Mouse (Mus musculus) natural killer cell, adult 2 months (primary cell): ENCODE measurements around the gene Ccdc15.
"Not testable (repeated sequence)": the region's sequence is repeated elsewhere in the genome, so short reads cannot be mapped to it uniquely, and the experiment has no call there.

ENCODE experiments used
- DNase-seq, 2 experiments: peaks; one replicate each; pipeline ENCODE4 v3.0.0; 2022; ENCODE audit warnings: low spot score in 2 of 2

The Ccdc15 gene

DNA sequence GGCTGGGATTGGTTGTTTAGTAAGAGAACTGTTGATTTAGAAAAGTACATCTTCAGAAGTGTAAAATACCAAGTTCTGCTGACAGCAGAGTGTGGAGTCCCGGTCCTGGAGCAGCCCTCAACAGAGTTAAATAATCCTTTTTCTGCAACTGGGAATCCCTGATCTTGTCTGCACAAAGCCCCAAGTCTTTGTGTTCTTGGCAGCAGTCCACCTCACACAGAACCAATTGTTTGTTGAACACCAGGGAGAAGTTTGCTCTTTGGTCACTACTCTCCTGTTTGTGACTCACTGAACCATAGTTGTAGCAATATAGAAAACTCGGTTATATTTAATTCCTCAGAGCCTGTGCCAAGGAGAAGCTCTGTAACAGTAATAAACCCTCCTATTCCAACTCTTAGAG lies 3.0 kb upstream of the Ccdc15 start:
- no peak for DNase-seq

DNA sequence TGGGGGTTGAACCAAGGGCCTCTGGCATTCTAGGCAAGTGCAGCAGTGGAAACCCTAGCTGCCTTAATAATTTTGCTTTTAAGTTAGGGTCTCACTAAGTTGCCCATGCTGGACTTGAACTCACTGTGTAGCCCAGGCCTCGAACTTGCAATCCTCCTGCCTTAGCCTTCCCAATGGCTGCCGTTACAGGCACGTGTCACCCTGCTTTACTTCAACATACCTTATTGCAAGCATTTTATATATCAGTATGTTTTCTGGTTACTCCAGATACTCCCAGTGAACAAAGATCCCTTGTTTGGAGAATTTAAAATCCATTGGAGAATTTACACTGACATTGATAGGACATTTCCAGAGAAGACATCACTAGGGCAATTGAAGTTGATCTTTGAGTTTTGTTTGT lies 818 bp upstream of the Ccdc15 start:
- DNase-seq, result no peak

DNA sequence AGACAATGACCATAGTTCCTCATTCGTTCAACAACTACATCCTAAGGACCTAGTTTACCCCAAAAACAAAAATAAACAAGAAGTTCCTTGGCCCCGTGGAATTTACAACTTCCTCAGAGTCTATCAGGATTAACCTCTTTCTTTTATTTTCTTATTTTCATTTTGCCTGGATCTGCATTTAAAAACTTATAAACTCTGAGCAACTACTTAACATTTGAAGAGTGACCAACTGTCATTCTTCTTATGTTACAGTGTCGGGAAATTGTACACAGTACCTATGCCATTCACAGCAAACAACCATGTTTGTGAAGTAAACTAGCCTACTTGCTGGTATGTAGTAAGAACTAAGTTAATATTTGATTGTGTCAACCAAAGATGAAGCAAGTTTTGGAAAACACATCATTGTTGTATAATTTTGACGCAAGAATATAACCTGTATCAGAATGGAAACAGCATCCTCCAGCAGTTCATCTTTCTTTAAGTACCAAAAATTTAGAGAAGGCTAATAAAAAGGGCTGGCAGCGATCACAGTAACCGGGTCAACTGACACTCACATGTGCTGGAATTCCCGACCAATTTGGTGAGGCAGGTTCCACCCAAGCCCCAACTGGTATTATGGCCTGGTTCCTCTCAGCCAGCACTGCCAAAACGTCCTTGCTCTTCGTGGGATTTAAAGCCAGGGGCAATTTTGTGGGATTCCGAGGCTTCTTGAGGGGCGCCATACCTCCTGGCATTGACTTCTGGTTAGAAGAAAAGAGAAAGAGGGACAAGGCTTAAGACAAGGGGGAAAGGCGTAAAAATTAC lies 846 bp downstream of the Ccdc15 start:
- no peak for DNase-seq

DNA sequence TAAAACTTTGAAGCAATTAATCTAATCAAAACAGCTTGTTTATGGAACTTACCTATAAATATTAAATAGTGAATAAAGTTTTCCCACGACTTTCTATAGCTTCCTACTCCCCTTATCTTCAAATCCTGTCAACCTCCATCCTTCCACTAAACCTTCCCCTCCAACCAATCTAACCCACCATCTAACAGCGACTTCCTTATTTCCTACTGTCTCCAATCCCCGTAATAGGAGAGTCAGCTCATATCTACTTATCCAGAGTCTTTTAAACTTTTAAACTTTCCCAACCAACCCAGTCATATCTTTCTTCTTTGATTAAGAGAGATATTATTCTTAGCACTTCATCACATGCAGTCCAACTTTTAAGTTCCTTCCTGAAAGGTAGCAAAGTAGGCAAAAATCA lies 2.8 kb downstream of the Ccdc15 start:
- DNase-seq, result no peak

DNA sequence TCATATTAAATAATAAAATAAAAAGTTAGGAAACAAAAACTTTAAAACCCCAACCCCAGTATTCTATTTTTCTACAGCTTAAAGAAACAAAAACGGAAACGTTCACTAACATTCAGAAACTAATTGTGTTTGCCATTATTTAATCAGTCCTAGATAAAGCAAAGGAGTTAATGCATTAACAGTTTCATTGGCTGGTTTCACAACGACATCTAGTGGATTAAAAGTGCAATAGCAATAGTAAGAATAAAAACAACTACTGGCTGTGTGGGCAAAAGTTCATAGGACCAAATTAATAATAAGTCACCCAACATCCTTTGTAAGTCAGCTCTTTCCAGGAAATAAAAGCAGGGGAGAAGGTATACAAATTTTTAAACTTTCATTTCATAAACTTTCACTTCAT lies 18.8 kb downstream of the Ccdc15 start:
- DNase-seq, result no peak

DNA sequence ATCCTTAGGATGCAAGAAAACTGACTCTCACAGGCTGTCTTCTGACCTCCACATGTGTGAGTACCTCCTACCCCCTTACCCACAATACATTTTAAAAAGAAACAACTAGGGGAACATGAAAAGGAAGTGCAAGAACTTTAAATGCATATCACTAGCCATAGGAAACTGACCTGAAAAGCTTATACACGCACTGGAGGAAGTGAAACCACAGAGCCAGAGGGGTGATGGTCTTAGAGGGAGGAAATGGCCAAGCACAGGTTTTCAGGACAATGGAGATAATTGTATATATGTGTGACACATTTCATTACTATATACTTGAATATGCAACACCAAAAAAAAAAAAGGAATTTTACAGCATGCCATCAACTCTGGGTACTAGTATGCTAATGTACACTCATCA lies 46.5 kb downstream of the Ccdc15 start:
- DNase-seq, result no peak

DNA sequence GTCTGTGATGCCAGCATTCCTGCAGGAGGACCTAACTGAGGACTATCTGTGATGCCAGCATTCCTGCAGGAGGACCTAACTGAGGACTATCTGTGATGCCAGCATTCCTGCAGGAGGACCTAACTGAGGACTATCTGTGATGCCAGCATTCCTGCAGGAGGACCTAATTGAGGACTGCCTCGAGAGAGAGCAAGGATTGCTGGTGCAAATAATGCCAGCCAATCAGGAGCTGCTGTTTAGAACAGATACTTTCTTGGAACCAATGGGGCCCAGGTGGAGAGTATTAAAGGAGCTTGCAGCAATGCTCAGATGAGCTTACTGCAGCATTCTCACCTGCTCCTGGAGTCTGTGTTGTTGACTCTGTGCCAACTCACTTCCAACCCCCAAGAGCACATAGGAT lies 47.7 kb downstream of the Ccdc15 start:
- not testable (repeated sequence) for DNase-seq

DNA sequence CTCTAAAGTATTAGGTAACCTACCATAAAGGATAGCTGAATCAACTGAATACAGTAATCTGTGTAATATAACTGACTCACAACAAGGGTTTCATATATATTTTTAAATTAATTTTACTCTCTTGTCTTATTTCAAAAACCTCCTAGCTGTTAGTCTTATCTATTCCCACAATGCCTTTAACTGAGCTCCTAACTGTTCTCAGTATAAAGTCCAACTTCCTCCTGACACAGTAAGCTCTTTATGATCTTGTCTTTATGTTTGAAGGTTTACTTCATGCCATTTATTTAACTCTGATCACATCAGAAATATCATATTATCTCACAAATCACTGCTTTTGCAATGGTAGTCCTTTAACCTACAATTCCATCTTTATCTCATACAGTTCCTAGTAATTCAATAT lies 52.6 kb downstream of the Ccdc15 start:
- no peak for DNase-seq

DNA sequence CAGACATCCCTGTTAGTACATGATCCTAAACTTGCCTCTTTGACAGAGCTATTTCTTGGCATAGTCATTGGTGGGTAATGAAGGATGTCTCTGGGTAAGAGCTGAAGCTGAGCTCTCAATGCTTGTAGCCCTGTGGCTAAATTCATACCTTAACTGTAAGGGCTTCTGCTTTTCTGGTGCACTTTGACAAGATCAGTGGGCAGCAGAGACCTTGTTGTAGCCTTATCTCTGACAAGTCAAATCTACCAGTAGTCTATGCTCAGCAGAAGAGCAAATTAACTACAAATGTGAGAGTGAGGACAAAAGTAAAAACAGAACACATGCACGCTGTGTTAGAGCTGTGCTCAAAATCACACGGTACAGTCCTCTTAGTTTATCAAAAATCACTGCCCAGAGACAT lies 81.6 kb downstream of the Ccdc15 start:
- no peak for DNase-seq

DNA sequence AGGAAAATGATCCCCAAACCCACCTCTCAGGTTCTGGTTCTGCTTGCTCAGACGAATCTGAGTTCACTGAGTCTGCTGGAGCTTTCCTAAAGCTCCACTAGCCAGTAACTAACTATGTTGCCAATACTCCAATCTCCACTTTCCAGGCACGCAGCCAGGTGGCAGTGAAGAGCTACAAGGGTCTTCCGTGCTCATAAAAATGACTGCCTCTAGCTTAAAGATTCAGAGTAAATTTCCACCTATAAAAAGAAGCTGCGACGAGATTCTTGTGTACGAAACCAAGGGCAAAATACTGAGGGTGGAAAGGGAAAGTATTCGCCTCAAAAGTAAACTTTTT lies 92.4 kb downstream of the Ccdc15 start:
- peak; percentile 13 to 55 for DNase-seq

DNA sequence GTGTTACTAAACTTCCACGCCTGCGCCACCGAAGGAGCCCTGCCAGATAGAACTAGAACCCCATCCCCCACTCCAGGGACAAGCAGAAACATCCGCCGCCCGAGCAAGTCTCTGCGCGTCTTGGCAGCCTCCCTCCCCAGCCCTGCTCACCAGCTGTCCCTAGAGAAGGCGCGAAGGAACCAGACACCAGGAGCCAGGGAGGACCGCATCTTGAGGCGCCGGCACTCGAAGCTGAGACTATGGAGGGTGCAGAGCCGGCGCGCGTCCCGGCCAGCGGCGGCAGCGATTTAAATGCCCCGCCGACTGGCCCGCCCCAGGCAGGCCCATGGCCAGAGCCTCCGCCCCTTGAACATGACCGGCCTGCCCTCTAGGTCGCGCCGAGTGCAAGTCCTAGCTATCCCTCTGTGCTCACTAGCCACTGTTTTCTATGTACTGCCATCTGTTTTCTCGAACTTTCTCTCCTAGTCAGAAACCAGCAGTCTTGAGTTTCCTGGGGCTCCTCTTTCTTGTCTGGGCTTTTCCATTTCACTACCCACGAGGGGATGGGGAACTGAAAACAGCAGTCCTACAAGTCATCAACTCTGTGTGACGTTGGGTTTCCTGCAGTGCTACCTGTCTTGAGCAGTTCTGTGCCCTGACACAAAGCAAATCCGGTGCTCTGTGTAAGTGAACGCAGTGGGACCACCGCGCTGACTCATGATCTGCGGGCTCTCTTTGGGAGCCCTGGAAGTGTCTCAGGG lies 92.9 kb downstream of the Ccdc15 start, which contains the start of gene Slc37a2:
Slc37a2 (minus strand) TSS at position 590 of the 740 bp plus-strand sequence.
- peak; percentile 39 to 69 for DNase-seq

DNA sequence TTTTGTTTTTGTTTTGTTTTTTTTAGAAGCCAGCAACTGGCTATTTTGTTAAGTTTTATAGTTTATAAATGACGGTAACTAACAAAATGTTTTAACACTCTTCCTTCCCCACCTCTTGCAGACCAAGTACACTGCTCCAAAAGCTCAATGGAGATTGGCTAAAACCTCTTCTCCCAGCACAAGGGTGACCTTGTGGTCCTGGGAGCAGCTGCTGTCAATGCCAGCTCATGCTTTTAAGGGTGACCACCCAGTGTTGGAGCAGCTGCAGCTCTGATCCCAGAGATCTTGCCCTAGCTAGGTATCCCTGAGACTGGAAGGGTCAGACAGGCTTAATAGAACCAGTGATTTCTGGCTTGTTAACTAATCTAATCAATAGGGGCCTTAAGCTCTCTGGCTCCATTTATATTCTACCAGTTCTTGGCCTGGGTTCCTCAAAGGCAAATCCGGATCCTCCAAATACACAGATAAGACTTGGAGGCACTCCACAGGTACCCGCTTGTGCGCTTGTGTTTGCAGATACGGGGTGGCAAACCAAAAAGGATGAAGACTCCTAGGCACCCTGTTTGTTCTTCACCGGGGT lies 93.6 kb downstream of the Ccdc15 start:
- no peak for DNase-seq

DNA sequence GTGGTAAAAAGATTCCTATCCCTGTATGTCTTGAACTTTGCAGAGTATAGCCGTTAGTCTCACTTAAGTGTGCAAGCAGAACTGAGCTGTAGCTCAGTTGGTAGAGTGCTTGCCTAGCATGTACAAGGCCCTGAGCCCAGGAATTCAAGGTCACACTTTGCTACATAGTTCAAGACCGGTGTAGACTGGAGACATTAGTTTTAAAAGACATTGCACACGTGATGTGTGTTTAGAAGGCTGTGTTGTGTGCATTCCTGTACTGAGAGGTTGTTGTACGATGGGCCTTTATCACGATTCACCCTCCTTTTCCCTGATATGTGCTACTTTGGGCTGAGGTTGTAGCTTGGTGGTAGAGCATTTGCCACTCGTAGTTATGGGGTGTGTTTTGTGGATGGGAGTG lies 97.6 kb downstream of the Ccdc15 start:
- DNase-seq, result no peak

DNA sequence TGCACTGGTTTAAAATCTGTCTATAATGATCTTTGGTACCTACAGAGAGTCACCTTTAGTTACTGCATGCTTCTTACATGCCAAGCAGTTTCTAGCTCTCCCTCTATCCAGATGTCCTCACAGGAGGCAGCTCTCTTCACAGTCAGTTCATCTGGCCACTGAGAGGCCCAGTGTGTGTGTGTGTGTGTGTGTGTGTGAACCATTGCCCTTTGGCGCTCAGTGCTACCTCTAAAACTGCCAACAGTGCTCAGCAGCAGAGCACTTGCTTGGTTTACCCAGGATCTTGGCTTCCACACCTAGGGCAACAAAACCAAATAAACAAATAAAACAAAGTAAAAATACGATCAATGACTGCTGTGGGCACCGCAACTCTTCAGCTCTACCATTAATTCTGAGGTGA lies 98.3 kb downstream of the Ccdc15 start:
- DNase-seq, result no peak

DNA sequence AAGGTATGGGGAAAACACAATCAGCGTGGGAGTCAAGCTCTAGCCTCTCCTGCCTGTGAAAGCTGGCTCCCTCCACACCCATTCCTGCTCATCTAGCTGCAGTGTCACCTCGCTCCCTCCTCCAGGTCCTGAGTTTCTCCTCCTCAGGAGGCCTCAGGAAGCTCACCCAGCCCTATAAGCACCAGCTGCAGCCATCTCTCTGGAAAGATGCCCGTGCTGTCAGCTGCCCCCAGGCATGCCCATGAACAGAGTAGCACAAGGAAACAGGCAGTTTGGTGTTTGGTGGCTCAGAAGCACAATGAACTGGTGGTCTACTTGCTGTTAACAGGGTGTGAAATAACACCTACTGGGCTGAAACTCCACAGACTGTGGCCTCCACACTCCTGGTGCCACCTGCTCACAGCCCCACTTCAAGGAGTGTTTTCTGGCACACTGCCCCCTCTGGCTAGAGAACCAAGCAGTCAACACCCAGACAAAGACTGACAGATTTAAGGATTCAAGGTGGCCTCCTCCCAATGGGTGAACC lies 99.8 kb downstream of the Ccdc15 start:
- no peak for DNase-seq

DNA sequence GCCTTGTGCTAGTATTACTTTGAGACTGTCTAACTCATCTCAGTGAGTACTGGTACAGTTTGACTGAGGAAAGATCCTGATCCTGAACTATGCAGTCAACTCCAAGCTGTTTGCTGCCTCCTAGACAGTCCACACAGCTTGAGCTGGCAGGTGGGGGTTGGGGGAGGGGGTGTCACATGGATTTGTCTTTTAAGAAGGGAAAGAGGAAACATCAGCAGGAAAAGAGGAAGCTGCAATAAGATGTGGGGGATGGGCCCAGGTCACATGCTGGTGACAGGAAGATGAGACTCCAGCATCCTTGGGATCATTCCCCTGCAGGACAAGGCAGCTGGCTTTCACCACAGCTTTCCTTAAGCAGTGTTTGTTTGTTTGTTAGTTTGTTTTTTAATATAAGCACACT lies 100.8 kb downstream of the Ccdc15 start:
- DNase-seq, result peak in 1 of 2 experiments; percentile 24

DNA sequence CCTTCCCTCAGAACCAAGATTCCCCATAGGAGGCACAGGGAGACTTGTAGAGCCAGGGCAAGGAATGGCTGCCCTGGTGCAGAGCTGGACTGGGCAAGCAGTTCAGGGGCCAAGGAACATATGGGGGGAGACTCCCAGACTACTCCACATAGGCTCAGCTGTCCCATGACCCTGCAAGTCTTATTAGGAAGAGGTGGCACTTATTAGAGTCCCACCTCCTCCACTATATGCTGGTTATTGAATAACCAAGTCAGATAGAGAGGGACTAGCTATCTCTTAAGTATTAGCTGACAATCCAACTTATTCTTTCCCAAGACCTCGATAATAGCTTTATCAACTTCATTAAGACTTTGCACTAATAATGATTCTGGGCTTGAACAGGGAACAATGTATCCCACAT lies 102.4 kb downstream of the Ccdc15 start:
- no peak for DNase-seq

DNA sequence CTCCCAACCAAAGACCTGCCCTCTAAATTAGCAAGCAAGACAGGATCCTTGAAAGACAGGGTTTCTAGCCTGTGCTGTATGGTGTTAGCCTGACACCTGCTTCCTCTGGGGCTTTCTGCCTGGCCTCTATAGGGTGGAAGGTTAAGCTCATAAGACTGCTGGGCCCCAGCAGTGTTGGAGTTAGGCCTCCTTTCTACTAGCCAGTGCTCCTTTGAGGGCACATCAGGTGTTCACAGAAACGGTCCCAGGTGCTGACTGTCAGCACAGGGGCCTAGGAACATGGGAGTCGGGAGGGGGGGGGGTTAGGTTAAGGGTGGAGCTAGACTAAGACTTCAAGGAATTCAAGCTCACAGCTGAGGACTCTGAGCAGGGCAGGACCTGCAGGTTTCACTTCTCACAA lies 102.8 kb downstream of the Ccdc15 start:
- DNase-seq, result no peak

DNA sequence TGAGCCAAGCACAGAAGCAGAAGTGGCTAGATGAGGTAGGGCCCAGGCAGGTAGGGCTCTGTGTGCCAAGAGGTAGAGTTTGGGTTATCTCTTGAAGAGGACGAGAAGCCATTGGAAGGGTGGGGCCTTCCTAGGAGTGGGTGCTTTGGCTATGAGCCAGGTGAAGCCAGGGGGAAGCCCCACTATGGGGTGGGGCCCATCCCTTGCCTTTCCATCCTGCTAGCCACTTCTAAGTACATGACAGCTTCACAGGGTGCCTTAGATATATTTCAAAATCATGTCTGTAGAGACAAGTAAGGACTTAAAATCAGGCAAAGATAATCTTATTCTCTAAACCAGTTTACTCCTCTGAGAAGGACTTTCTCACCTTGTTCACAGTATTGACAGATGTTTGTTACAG lies 103.6 kb downstream of the Ccdc15 start:
- DNase-seq, result no peak

DNA sequence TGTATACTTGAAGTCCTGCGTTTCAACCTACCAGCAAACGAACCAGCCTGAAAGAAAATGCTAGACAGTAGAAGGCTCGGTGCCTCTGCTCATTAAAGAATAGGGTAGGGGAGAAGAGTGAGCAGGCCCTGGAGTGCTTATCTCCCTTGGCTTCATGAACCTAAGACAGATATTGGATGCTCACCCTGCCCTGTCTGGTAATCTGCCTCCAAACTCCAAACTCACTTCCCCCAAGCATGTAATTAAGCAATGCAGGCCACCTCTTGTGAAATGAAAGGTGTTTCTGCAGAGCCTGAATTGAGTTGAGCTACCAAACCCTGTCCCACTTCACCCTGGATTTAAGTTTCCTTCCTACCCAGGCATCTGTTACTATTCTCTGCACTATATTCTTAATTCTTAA lies 105.5 kb downstream of the Ccdc15 start:
- no peak for DNase-seq

DNA sequence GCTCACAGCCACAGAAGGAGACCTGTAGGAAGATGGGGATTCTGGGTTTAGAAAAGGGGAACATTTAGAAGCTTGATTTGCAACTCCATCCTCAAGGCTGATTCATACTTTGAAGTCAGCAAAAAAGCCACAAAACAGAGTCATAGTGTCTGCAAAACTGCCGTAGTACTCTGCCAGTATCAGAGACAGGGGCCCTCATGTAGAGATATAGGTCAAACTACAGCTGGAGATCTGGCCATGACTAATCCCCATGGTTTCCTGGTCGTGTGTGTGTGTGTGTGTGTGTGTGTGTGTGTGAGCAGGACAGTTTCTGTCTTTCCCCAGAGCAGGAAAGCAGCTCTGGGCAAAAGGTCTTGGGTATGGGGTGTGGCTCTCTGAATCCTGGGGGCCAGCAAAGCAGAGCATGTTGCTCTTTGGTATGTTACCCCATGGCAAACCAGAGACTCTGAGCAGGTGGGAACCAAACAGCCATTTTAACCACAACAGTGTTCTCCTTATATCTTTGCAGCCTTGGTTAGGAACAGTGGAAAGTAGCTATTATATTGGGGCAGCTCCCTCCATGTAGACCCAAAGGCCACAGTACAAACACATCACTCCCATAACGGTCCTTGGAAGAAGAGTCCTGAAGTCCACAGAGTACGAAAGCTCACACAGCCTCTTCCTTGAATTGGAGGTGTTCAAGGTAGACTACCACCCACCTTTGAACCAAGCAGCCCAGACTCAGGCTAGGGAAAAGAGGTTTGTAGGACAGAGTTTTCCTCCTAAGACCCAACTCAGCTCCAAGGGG lies 112.1 kb downstream of the Ccdc15 start:
- peak in 1 of 2 experiments; percentile 10 for DNase-seq
